Mouse (Mus musculus): ENCODE measurements around the gene Eif2b1. TPM values are rescaled to one million over a fixed set of nuclear protein-coding genes. Genes with fewer than 3 reads are reported as not detected.

Gene Eif2b1
- 84.6 and 87.3 TPM in 2 replicates for polyA plus RNA-seq (2014; fragmentation: Nextera tagmentation; extraction: Ambion mirVana)

DNA sequence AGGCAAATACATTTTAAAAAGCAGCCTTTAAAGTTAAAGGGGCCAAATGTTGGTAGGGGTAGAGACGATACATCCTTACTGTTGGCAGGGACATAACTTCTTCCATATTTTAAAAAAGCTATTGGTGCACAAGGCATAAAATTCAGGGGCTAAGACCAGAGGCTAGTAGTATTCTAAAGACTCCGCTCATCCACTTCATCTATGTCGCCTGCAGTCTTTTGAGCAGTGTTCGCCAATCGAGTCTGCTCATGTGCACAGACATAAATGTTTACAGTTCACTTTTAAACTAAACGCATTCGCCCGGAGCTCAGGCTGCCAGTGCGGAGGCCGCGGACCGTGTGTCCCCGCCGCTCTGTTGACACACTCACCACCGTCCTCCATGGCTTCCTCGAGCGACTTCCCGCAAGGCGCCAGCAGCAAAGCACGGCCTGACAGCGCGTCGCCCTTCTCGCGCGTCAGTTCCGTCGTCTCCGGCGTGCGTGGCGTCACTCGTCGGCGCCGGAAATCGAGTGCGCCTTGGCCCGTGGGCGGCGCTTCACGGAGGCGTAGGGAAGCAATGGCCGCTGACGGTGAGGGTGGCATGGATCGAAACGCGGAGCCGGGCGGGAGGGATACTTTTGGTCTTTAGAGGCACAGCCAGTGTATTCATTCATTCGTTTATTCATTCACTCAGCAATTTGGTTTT is at the start of gene Eif2b1, which contains the start of gene Gtf2h3:
TSS of gene Eif2b1 (minus strand) at position 499 of the 685 bp plus-strand sequence.
TSS of gene Gtf2h3 (plus strand) at position 508 of the 685 bp plus-strand sequence.
- H3K4me2 ChIP-seq = peak within 1 kb of the TSS; percentile 87
- no peak within 1 kb of the TSS for H3K27ac ChIP-seq (ENCODE audit: low read depth, low read length)
- peaks cover 4% of the 10 kb centered on the region; the same call in 1 of the 2 replicates for H3K36me3 ChIP-seq (ENCODE audit: control insufficient read depth, insufficient read depth, low read length)
- 1% methylated on average over 51 of the region's 51 CpGs for WGBS
- no peaks in the 10 kb centered on the region for H3K27me3 ChIP-seq (ENCODE audit: control insufficient read depth, insufficient read depth, low read length)
- peaks cover 15% of the 10 kb centered on the region for H3K4me1 ChIP-seq (ENCODE audit: control insufficient read depth, insufficient read depth, low read length)
- ATAC-seq (ENCODE audit: low FRiP score) (peak; percentile 94), DNase-seq (ENCODE audit: low spot score, missing footprints) (peak; percentile 100)
- peak within 1 kb of the TSS; percentile 65 for H3K9ac ChIP-seq (ENCODE audit: low read length)
- H3K4me3 ChIP-seq (ENCODE audit: low read depth, low read length) = peak within 1 kb of the TSS; percentile 48
- no peaks in the 10 kb centered on the region for H3K9me3 ChIP-seq (ENCODE audit: control insufficient read depth, low read length)

DNA sequence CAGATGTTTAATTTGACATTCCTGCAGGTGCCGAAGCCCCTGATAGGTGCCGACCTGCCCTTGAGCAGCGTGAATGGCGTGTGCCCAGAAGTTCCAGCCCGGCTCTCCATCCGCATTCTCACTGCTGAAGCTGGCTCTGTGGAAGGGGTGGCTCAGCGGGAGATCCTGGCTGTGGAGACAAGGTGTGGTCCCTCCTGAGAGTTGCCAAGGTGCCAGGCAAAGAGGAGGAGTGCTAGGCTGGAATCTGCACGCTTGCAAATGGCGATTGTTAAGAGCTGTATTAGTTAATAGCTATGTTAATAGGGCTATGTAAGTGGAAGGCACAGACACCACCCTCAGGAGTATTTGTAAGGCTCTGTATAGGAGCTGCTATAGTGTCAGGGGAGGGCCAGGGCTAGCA is 45.4 kb upstream of the Eif2b1 start:
- DNase-seq (ENCODE audit: low spot score, missing footprints) (no peak), ATAC-seq (ENCODE audit: low FRiP score) (no peak)
- no peaks in the 10 kb centered on the region for H3K9me3 ChIP-seq (ENCODE audit: control insufficient read depth, low read length)
- H3K4me3 ChIP-seq (ENCODE audit: low read depth, low read length) = no peak overlapping the region
- H3K36me3 ChIP-seq (ENCODE audit: control insufficient read depth, insufficient read depth, low read length) = no peaks in the 10 kb centered on the region; the same call in none of the 2 replicates
- no peak overlapping the region for H3K4me2 ChIP-seq
- no peak overlapping the region for H3K27ac ChIP-seq (ENCODE audit: low read depth, low read length)
- WGBS = 89% methylated on average over 9 of the region's 9 CpGs
- H3K4me1 ChIP-seq (ENCODE audit: control insufficient read depth, insufficient read depth, low read length) = peaks cover 5% of the 10 kb centered on the region
- H3K27me3 ChIP-seq (ENCODE audit: control insufficient read depth, insufficient read depth, low read length) = no peaks in the 10 kb centered on the region
- H3K9ac ChIP-seq (ENCODE audit: low read length) = no peak overlapping the region

DNA sequence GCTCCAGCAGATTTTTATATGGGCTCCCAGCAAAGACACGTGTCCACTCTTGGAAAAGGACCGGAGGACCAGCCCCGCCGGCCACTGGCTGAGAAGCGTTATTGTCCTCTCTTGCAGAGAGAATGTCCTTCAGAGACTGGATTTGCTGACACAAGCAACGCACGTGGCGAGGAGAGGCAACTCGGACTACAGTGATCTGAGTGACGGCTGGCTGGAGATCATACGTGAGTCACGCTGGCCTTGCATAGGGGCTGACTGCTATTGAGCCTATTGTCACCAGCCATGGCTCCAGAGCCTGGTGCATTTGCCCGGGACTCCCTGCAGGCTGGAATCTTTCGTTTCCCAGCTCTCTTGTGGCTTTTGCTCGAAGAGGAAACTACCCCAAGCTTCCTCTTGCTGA is 44.0 kb upstream of the Eif2b1 start:
- no peaks in the 10 kb centered on the region; the same call in none of the 2 replicates for H3K36me3 ChIP-seq (ENCODE audit: control insufficient read depth, insufficient read depth, low read length)
- H3K27me3 ChIP-seq (ENCODE audit: control insufficient read depth, insufficient read depth, low read length) = no peaks in the 10 kb centered on the region
- peaks cover under 1% of the 10 kb centered on the region for H3K4me1 ChIP-seq (ENCODE audit: control insufficient read depth, insufficient read depth, low read length)
- H3K4me2 ChIP-seq = no peak overlapping the region
- no peaks in the 10 kb centered on the region for H3K9me3 ChIP-seq (ENCODE audit: control insufficient read depth, low read length)
- 90% methylated on average over 15 of the region's 15 CpGs for WGBS
- H3K4me3 ChIP-seq (ENCODE audit: low read depth, low read length) = no peak overlapping the region
- no peak for ATAC-seq (ENCODE audit: low FRiP score)
- H3K9ac ChIP-seq (ENCODE audit: low read length) = no peak overlapping the region
- DNase-seq (ENCODE audit: low spot score, missing footprints) = no peak
- no peak overlapping the region for H3K27ac ChIP-seq (ENCODE audit: low read depth, low read length)

DNA sequence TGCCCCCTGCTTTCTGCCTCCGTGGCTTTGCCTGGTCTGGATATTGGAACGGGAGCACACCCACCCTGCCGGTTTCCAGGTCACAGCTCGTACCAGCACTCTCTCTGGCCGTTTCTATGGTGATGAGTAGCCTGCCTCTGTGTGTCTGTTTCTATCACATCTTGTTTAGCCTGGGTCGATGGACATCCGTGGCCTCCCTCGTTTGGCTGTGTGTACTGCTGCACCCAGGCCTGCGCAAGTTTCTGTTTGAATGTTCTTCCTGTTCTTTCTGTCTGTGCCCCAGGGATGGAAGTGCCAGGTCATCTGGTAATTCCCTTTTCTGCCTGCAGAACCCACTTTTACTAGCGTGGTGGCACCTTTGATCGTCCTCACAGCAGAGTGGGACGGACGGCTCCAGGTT is 42.4 kb upstream of the Eif2b1 start:
- no peak overlapping the region for H3K27ac ChIP-seq (ENCODE audit: low read depth, low read length)

DNA sequence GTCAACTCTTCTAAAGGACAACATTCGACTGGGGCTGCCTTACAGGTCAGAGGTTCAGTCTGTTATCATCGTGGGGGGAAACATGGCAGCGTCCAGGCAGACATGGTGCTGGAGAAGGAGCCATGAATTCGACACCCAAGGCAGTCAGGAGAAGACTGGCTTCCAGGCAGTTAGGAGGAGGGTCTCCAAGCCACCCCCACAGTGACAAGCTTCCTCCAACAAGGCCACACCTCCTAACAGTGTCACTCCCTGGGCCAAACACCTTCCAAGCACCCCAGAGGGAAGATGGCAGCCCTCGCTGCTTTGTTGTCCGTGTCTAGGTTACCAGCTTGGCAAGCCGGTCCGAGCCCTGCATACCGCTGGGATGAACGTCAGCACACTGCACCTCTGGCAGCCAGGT is 39.8 kb upstream of the Eif2b1 start:
- no peaks in the 10 kb centered on the region for H3K4me1 ChIP-seq (ENCODE audit: control insufficient read depth, insufficient read depth, low read length)
- no peak overlapping the region for H3K9ac ChIP-seq (ENCODE audit: low read length)
- H3K27ac ChIP-seq (ENCODE audit: low read depth, low read length) = no peak overlapping the region
- no peaks in the 10 kb centered on the region for H3K27me3 ChIP-seq (ENCODE audit: control insufficient read depth, insufficient read depth, low read length)
- no peak overlapping the region for H3K4me3 ChIP-seq (ENCODE audit: low read depth, low read length)
- H3K9me3 ChIP-seq (ENCODE audit: control insufficient read depth, low read length) = no peaks in the 10 kb centered on the region
- ATAC-seq (ENCODE audit: low FRiP score) = no peak
- H3K4me2 ChIP-seq = no peak overlapping the region
- no peak for DNase-seq (ENCODE audit: low spot score, missing footprints)
- 87% methylated on average over 10 of the region's 10 CpGs for WGBS
- no peaks in the 10 kb centered on the region; the same call in 1 of the 2 replicates for H3K36me3 ChIP-seq (ENCODE audit: control insufficient read depth, insufficient read depth, low read length)

More for the DNA sequence above, 42.4 kb upstream of the Eif2b1 start:
- WGBS = 71% methylated on average over 13 of the region's 13 CpGs
- no peak overlapping the region for H3K9ac ChIP-seq (ENCODE audit: low read length)
- H3K27me3 ChIP-seq (ENCODE audit: control insufficient read depth, insufficient read depth, low read length) = no peaks in the 10 kb centered on the region
- no peak overlapping the region for H3K4me3 ChIP-seq (ENCODE audit: low read depth, low read length)
- H3K4me1 ChIP-seq (ENCODE audit: control insufficient read depth, insufficient read depth, low read length) = no peaks in the 10 kb centered on the region
- H3K9me3 ChIP-seq (ENCODE audit: control insufficient read depth, low read length) = no peaks in the 10 kb centered on the region
- no peak for DNase-seq (ENCODE audit: low spot score, missing footprints)
- H3K4me2 ChIP-seq = no peak overlapping the region
- no peaks in the 10 kb centered on the region; the same call in none of the 2 replicates for H3K36me3 ChIP-seq (ENCODE audit: control insufficient read depth, insufficient read depth, low read length)
- ATAC-seq (ENCODE audit: low FRiP score) = no peak

DNA sequence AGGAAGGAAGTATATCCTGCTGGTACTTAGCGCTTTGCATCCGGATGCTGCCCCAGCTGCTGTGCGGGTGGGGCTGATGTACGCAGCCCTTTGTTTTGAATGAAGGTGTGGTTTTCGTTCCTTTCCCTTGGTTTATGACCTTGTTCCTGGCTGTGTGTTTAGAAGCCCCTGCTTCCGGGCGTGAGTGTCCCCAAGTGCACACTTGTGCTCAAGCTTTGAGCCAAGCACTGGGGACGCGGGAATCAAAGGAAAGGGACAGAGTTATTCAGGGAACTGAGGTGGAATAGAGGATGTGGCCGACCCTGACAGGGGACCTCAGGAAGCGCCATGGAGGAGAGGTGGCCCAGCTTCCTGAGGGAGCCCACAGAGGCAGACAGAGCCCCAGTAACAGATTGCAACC is 35.8 kb upstream of the Eif2b1 start:
- WGBS = 91% methylated on average over 11 of the region's 11 CpGs
- Histone ChIP-seq H3K27me3 (ENCODE audit: control insufficient read depth, insufficient read depth, low read length) (no peaks in the 10 kb centered on the region), H3K4me1 (ENCODE audit: control insufficient read depth, insufficient read depth, low read length) (no peaks in the 10 kb centered on the region), H3K9ac (ENCODE audit: low read length) (no peak overlapping the region), H3K36me3 (ENCODE audit: control insufficient read depth, insufficient read depth, low read length) (no peaks in the 10 kb centered on the region; the same call in 1 of the 2 replicates), H3K4me3 (ENCODE audit: low read depth, low read length) (no peak overlapping the region), H3K4me2 (no peak overlapping the region), H3K9me3 (ENCODE audit: control insufficient read depth, low read length) (no peaks in the 10 kb centered on the region), H3K27ac (ENCODE audit: low read depth, low read length) (no peak overlapping the region)
- no peak for DNase-seq (ENCODE audit: low spot score, missing footprints)
- no peak for ATAC-seq (ENCODE audit: low FRiP score)

DNA sequence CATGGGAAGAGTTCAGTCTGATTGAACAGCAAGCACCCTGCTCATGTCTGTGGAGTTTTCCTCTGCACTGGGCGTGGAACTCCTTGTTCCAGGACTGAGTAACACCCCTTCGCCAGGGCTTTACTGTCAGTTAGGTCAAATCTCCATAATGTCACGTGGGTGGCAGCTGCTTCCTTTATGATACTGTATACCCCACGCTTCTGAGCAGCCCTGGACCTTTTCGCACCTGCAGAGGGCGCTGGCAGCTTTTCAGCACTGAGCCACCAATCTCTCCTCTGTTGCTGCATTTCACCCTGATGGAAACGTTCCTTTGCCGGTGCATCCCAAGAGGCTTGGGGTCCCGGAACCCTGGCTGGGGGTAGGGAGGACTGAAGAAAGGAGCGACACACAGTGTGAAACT is 32.0 kb upstream of the Eif2b1 start:
- no peak for DNase-seq (ENCODE audit: low spot score, missing footprints)
- H3K4me1 ChIP-seq (ENCODE audit: control insufficient read depth, insufficient read depth, low read length) = no peaks in the 10 kb centered on the region
- H3K27me3 ChIP-seq (ENCODE audit: control insufficient read depth, insufficient read depth, low read length) = no peaks in the 10 kb centered on the region
- H3K36me3 ChIP-seq (ENCODE audit: control insufficient read depth, insufficient read depth, low read length) = no peaks in the 10 kb centered on the region; the same call in 1 of the 2 replicates
- no peak overlapping the region for H3K4me2 ChIP-seq
- WGBS = 77% methylated on average over 10 of the region's 10 CpGs
- H3K4me3 ChIP-seq (ENCODE audit: low read depth, low read length) = no peak overlapping the region
- H3K27ac ChIP-seq (ENCODE audit: low read depth, low read length) = no peak overlapping the region
- H3K9me3 ChIP-seq (ENCODE audit: control insufficient read depth, low read length) = no peaks in the 10 kb centered on the region
- H3K9ac ChIP-seq (ENCODE audit: low read length) = no peak overlapping the region
- ATAC-seq (ENCODE audit: low FRiP score) = no peak

DNA sequence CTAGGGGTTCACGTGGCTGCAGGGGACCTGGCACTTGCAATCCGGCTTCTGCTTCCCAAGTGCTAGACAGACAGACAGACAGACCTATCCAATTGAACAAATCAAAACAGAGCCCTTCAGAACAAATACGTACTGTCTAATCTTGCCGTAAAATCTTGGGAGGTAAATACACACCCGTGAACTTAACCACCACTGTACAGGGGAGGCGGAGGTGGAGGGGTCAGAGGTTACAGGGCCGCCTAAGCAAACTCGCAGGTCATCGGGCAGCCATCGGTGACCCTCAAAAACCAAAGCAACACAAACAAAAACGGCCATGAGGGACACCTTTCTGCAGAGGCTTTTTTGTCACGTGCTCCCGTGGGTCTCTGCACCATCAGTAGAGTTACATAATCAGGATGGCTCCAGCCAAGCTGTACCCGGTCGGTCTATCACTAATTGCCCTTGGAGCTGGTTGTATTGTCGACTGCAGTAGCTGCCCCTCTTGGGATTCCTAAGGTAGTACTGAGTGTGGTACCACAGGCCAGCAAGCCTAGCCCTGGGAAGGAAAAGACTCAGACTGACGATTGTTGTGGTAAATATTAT is 26.2 kb upstream of the Eif2b1 start:
- Histone ChIP-seq H3K27ac (ENCODE audit: low read depth, low read length) (no peak overlapping the region), H3K4me1 (ENCODE audit: control insufficient read depth, insufficient read depth, low read length) (no peaks in the 10 kb centered on the region), H3K9ac (ENCODE audit: low read length) (no peak overlapping the region), H3K4me2 (no peak overlapping the region), H3K4me3 (ENCODE audit: low read depth, low read length) (no peak overlapping the region), H3K36me3 (ENCODE audit: control insufficient read depth, insufficient read depth, low read length) (no peaks in the 10 kb centered on the region), H3K27me3 (ENCODE audit: control insufficient read depth, insufficient read depth, low read length) (no peaks in the 10 kb centered on the region), H3K9me3 (ENCODE audit: control insufficient read depth, low read length) (no peaks in the 10 kb centered on the region)
- 88% methylated on average over 17 of the region's 17 CpGs for WGBS
- DNase-seq (ENCODE audit: low spot score, missing footprints) (no peak), ATAC-seq (ENCODE audit: low FRiP score) (no peak)

DNA sequence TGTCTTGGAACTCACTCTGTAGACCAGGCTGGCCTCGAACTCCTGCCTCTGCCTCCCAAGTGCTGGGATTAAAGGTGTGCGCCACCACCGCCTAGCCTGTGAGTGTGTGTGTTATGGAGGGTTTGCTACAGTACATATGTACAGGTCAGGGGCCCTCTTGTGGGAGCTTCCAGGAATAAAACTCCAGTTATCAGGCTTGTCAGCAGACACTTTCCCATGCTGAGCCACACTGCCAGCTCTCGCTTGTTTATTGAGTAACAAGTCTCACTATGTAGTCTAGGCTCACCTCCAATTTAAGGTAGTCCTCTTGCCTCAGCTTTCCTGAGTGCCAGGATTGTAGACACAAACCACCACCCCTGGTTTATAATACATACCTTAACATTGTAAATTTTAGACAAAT is 25.4 kb upstream of the Eif2b1 start:
- WGBS = 94% methylated on average over 4 of the region's 4 CpGs
- no peak overlapping the region for H3K9ac ChIP-seq (ENCODE audit: low read length)
- no peaks in the 10 kb centered on the region for H3K36me3 ChIP-seq (ENCODE audit: control insufficient read depth, insufficient read depth, low read length)
- H3K9me3 ChIP-seq (ENCODE audit: control insufficient read depth, low read length) = no peaks in the 10 kb centered on the region
- H3K27me3 ChIP-seq (ENCODE audit: control insufficient read depth, insufficient read depth, low read length) = no peaks in the 10 kb centered on the region
- H3K27ac ChIP-seq (ENCODE audit: low read depth, low read length) = no peak overlapping the region
- H3K4me1 ChIP-seq (ENCODE audit: control insufficient read depth, insufficient read depth, low read length) = peaks cover 3% of the 10 kb centered on the region
- ATAC-seq (ENCODE audit: low FRiP score) (no peak), DNase-seq (ENCODE audit: low spot score, missing footprints) (no peak)
- H3K4me3 ChIP-seq (ENCODE audit: low read depth, low read length) = no peak overlapping the region
- H3K4me2 ChIP-seq = no peak overlapping the region

Measured in midbrain, embryonic 11.5 days (tissue).